Mouse (Mus musculus): ENCODE results near the gene Btbd35f25.
"Not testable (repeated sequence)": the region's sequence is repeated elsewhere in the genome, so short reads cannot be mapped to it uniquely, and the experiment has no call there.

Btbd35f25 gene

GRCm38 (mm10) chrX:31717056-31717455 is at the start of gene Btbd35f25:
Gene Btbd35f25, minus strand, starts transcription at chrX:31717156.
- in situ Hi-C loops (cut with MboI; ENCODE audit: low sequenced_read_pairs) = not testable (repeated sequence)

- in situ Hi-C loops (cut with MboI; ENCODE audit: low sequenced_read_pairs) = no loop called here
Observed at GRCm38 (mm10) chrX:31766255-31766654, 49.3 kb upstream of the Btbd35f25 start.

- in situ Hi-C loops (cut with MboI; ENCODE audit: low sequenced_read_pairs) = no loop called here
Observed at GRCm38 (mm10) chrX:31764001-31764400, 47.0 kb upstream of the Btbd35f25 start.

GRCm38 (mm10) chrX:31745079-31745478 is 28.1 kb upstream of the Btbd35f25 start:
- in situ Hi-C loops (cut with MboI; ENCODE audit: low sequenced_read_pairs) = no loop called here

- in situ Hi-C loops (cut with MboI; ENCODE audit: low sequenced_read_pairs) = no loop called here
Observed at GRCm38 (mm10) chrX:31736958-31737357, 20.0 kb upstream of the Btbd35f25 start.
